Mouse (Mus musculus) cerebellum, adult 8-10 months (tissue): ENCODE results near the gene Cd300lf.
A peak's percentile ranks its signal among the peaks of the same experiment; 100 is the strongest.

ENCODE experiments used
- DNase-seq: peaks from one replicate; pipeline ENCODE4 v3.0.0; 2022

Gene Cd300lf

GRCm38 (mm10) chr11:115103470-115104413 lies 30.1 kb downstream of the Cd300lf start:
- DNase-seq, result no peak

GRCm38 (mm10) chr11:115102116-115102515 lies 31.7 kb downstream of the Cd300lf start:
- no peak for DNase-seq

- DNase-seq, result no peak
Measured at GRCm38 (mm10) chr11:115101615-115102051, 32.2 kb downstream of the Cd300lf start.

GRCm38 (mm10) chr11:115100741-115101140 lies 33.1 kb downstream of the Cd300lf start:
- DNase-seq, result no peak

- no peak for DNase-seq
Measured at GRCm38 (mm10) chr11:115100032-115100621, 33.7 kb downstream of the Cd300lf start.

GRCm38 (mm10) chr11:115099241-115099840 lies 34.5 kb downstream of the Cd300lf start:
- no peak for DNase-seq

GRCm38 (mm10) chr11:115098203-115098932 lies 35.4 kb downstream of the Cd300lf start:
- DNase-seq, result peak; percentile 61

- DNase-seq, result no peak
Measured at GRCm38 (mm10) chr11:115092140-115092539, 41.7 kb downstream of the Cd300lf start.

- peak; percentile 76 for DNase-seq
Measured at GRCm38 (mm10) chr11:115091362-115091901, 42.4 kb downstream of the Cd300lf start, which contains the start of gene Rab37. Gene Rab37 (plus strand): TSS chr11:115091431.

GRCm38 (mm10) chr11:115089853-115090252 lies 43.9 kb downstream of the Cd300lf start:
- no peak for DNase-seq

- no peak for DNase-seq
Measured at GRCm38 (mm10) chr11:115086213-115086612, 47.6 kb downstream of the Cd300lf start.

- no peak for DNase-seq
Measured at GRCm38 (mm10) chr11:115085064-115085463, 48.7 kb downstream of the Cd300lf start.

- DNase-seq, result no peak
Measured at GRCm38 (mm10) chr11:115084595-115084994, 49.2 kb downstream of the Cd300lf start.

GRCm38 (mm10) chr11:115083376-115084139 lies 50.2 kb downstream of the Cd300lf start:
- DNase-seq, result peak; percentile 88

- no peak for DNase-seq
Measured at GRCm38 (mm10) chr11:115082196-115082595, 51.6 kb downstream of the Cd300lf start.

GRCm38 (mm10) chr11:115081373-115081772 lies 52.4 kb downstream of the Cd300lf start:
- no peak for DNase-seq

- peak; percentile 70 for DNase-seq
Measured at GRCm38 (mm10) chr11:115080886-115081285, 52.9 kb downstream of the Cd300lf start.

- no peak for DNase-seq
Measured at GRCm38 (mm10) chr11:115078680-115079079, 55.1 kb downstream of the Cd300lf start.

GRCm38 (mm10) chr11:115077436-115077835 lies 56.4 kb downstream of the Cd300lf start:
- no peak for DNase-seq

- DNase-seq, result no peak
Measured at GRCm38 (mm10) chr11:115075859-115076258, 57.9 kb downstream of the Cd300lf start.

- no peak for DNase-seq
Measured at GRCm38 (mm10) chr11:115075407-115075806, 58.4 kb downstream of the Cd300lf start.

- no peak for DNase-seq
Measured at GRCm38 (mm10) chr11:115073002-115073401, 60.8 kb downstream of the Cd300lf start.
